Mouse (Mus musculus): ENCODE data around the gene Asah2. TPM values are rescaled to one million over a fixed set of nuclear protein-coding genes. Genes with fewer than 3 reads are reported as not detected.
A peak's percentile ranks its signal among the peaks of the same experiment; 100 is the strongest.
"Not testable (repeated sequence)": the region's sequence is repeated elsewhere in the genome, so short reads cannot be mapped to it uniquely, and the experiment has no call there.

The Asah2 gene
- polyA plus RNA-seq, 1 experiment from 2014 or later = 1.0 TPM

DNA sequence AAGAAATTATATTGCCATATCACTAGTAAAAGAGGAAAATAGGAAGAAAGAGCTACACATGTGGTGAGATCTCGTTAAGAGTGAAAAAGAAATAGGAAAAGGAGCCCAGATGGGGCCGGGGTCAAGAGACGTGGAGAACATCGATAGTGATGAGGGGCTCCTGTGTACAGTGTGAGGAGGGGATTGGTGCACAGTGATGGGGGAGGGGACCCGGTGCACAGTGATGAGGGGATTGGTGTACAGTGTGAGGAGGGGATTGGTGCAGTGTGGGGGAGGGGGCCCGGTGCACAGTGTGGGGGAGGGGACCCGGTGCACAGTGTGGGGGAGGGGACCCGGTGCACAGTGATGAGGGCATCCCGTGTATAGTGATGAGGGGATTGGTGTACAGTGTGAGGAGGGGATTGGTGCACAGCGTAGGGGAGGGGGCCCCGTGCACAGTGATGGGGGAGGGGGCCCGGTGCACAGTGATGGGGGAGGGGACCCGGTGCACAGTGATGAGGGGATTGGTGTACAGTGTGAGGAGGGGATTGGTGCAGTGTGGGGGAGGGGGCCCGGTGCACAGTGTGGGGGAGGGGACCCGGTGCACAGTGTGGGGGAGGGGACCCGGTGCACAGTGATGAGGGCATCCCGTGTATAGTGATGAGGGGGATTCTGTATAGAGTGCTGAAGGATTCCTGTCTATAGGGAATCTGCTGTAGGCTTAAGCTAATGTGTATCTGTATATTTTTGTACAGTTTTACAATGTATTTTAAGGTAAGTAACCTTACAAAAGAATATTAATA, 23.9 kb upstream of the Asah2 start:
- ATAC-seq (replicated peaks; ENCODE audit: low FRiP score); H3K9ac ChIP-seq (ENCODE audit: low read depth, low read length); H3K4me1 ChIP-seq (replicated peaks; ENCODE audit: control insufficient read depth, insufficient read depth, low read length); H3K4me2 ChIP-seq; H3K36me3 ChIP-seq (ENCODE audit: control insufficient read depth, insufficient read depth, low read length); DNase-seq (ENCODE audit: low spot score); H3K4me3 ChIP-seq (ENCODE audit: low read depth, low read length); H3K27me3 ChIP-seq (replicated peaks; ENCODE audit: control insufficient read depth, insufficient read depth, low read length); H3K27ac ChIP-seq (ENCODE audit: low read depth, low read length); H3K9me3 ChIP-seq (ENCODE audit: control insufficient read depth, low read length): not testable (repeated sequence)
- 89% methylated on average over 15 of the region's 17 CpGs for WGBS

GRCm38 (mm10) chr19:32129281-32129680, 21.3 kb upstream of the Asah2 start:
- no peaks in the 10 kb centered on the region for H3K9me3 ChIP-seq (ENCODE audit: control insufficient read depth, low read length)
- no peak overlapping the region for H3K4me3 ChIP-seq (ENCODE audit: low read depth, low read length)
- no peak for ATAC-seq (replicated peaks; ENCODE audit: low FRiP score)
- no peak overlapping the region for H3K27ac ChIP-seq (ENCODE audit: low read depth, low read length)
- no peaks in the 10 kb centered on the region; the same call in none of the 2 replicates for H3K36me3 ChIP-seq (ENCODE audit: control insufficient read depth, insufficient read depth, low read length)
- H3K4me2 ChIP-seq = no peak overlapping the region
- no peaks in the 10 kb centered on the region for H3K27me3 ChIP-seq (replicated peaks; ENCODE audit: control insufficient read depth, insufficient read depth, low read length)
- H3K4me1 ChIP-seq (replicated peaks; ENCODE audit: control insufficient read depth, insufficient read depth, low read length) = no peaks in the 10 kb centered on the region
- H3K9ac ChIP-seq (ENCODE audit: low read depth, low read length) = no peak overlapping the region
- DNase-seq (ENCODE audit: low spot score) = no peak
- 82% methylated on average over 8 of the region's 8 CpGs for WGBS

GRCm38 (mm10) chr19:32127180-32127850, 19.3 kb upstream of the Asah2 start:
- H3K4me1 ChIP-seq (replicated peaks; ENCODE audit: control insufficient read depth, insufficient read depth, low read length) = no peaks in the 10 kb centered on the region
- H3K36me3 ChIP-seq (ENCODE audit: control insufficient read depth, insufficient read depth, low read length) = no peaks in the 10 kb centered on the region; the same call in none of the 2 replicates
- ATAC-seq (replicated peaks; ENCODE audit: low FRiP score) = peak; percentile 49; the same call in 1 of the 2 replicates
- no peak overlapping the region for H3K4me2 ChIP-seq
- H3K9me3 ChIP-seq (ENCODE audit: control insufficient read depth, low read length) = no peaks in the 10 kb centered on the region
- H3K9ac ChIP-seq (ENCODE audit: low read depth, low read length) = no peak overlapping the region
- no peak overlapping the region for H3K4me3 ChIP-seq (ENCODE audit: low read depth, low read length)
- DNase-seq (ENCODE audit: low spot score) = no peak
- no peaks in the 10 kb centered on the region for H3K27me3 ChIP-seq (replicated peaks; ENCODE audit: control insufficient read depth, insufficient read depth, low read length)
- WGBS = 68% methylated on average over 10 of the region's 10 CpGs
- no peak overlapping the region for H3K27ac ChIP-seq (ENCODE audit: low read depth, low read length)

DNA sequence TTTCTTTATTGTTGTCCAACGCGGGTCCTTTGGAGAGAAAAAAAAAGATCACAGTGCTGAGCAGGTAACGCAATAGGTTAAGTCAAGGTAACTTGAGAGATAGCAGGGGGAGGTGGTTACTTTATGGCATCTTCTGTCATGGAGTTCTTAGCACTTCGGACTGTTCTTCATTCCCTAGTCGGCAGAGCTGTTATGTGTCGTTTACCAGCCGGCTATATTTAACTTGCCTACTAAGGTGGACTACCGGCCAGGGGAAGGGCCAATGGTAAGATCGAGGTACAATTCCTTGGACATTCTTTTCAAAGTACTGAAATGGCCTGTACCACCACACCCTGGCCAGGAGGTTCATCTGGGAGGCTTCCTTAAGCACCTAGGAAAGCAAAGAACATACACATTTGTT, 16.1 kb upstream of the Asah2 start:
- Histone ChIP-seq H3K4me1 (replicated peaks; ENCODE audit: control insufficient read depth, insufficient read depth, low read length) (no peaks in the 10 kb centered on the region), H3K9ac (ENCODE audit: low read depth, low read length) (no peak overlapping the region), H3K36me3 (ENCODE audit: control insufficient read depth, insufficient read depth, low read length) (no peaks in the 10 kb centered on the region; the same call in none of the 2 replicates), H3K4me2 (no peak overlapping the region), H3K9me3 (ENCODE audit: control insufficient read depth, low read length) (no peaks in the 10 kb centered on the region), H3K27ac (ENCODE audit: low read depth, low read length) (no peak overlapping the region), H3K4me3 (ENCODE audit: low read depth, low read length) (no peak overlapping the region), H3K27me3 (replicated peaks; ENCODE audit: control insufficient read depth, insufficient read depth, low read length) (no peaks in the 10 kb centered on the region)
- WGBS = 90% methylated on average over 9 of the region's 9 CpGs
- DNase-seq (ENCODE audit: low spot score) (no peak), ATAC-seq (replicated peaks; ENCODE audit: low FRiP score) (no peak)

GRCm38 (mm10) chr19:32123196-32123595, 15.2 kb upstream of the Asah2 start:
- 96% methylated on average over 5 of the region's 5 CpGs for WGBS
- H3K4me3 ChIP-seq (ENCODE audit: low read depth, low read length) = no peak overlapping the region
- no peak overlapping the region for H3K4me2 ChIP-seq
- ATAC-seq (replicated peaks; ENCODE audit: low FRiP score) (no peak), DNase-seq (ENCODE audit: low spot score) (no peak)
- no peaks in the 10 kb centered on the region for H3K4me1 ChIP-seq (replicated peaks; ENCODE audit: control insufficient read depth, insufficient read depth, low read length)
- H3K27me3 ChIP-seq (replicated peaks; ENCODE audit: control insufficient read depth, insufficient read depth, low read length) = no peaks in the 10 kb centered on the region
- H3K9me3 ChIP-seq (ENCODE audit: control insufficient read depth, low read length) = no peaks in the 10 kb centered on the region
- no peak overlapping the region for H3K9ac ChIP-seq (ENCODE audit: low read depth, low read length)
- H3K36me3 ChIP-seq (ENCODE audit: control insufficient read depth, insufficient read depth, low read length) = no peaks in the 10 kb centered on the region; the same call in none of the 2 replicates
- H3K27ac ChIP-seq (ENCODE audit: low read depth, low read length) = no peak overlapping the region

- Histone ChIP-seq H3K27ac (ENCODE audit: low read depth, low read length) (no peak overlapping the region), H3K27me3 (replicated peaks; ENCODE audit: control insufficient read depth, insufficient read depth, low read length) (no peaks in the 10 kb centered on the region), H3K4me2 (no peak overlapping the region), H3K9me3 (ENCODE audit: control insufficient read depth, low read length) (no peaks in the 10 kb centered on the region), H3K4me3 (ENCODE audit: low read depth, low read length) (no peak overlapping the region), H3K4me1 (replicated peaks; ENCODE audit: control insufficient read depth, insufficient read depth, low read length) (no peaks in the 10 kb centered on the region), H3K36me3 (ENCODE audit: control insufficient read depth, insufficient read depth, low read length) (no peaks in the 10 kb centered on the region; the same call in none of the 2 replicates), H3K9ac (ENCODE audit: low read depth, low read length) (no peak overlapping the region)
- ATAC-seq (replicated peaks; ENCODE audit: low FRiP score) (no peak), DNase-seq (ENCODE audit: low spot score) (no peak)
- WGBS = 86% methylated on average over 1 of the region's 1 CpGs
These were observed 12.8 kb upstream of the Asah2 start for GRCm38 (mm10) chr19:32120798-32121197.

DNA sequence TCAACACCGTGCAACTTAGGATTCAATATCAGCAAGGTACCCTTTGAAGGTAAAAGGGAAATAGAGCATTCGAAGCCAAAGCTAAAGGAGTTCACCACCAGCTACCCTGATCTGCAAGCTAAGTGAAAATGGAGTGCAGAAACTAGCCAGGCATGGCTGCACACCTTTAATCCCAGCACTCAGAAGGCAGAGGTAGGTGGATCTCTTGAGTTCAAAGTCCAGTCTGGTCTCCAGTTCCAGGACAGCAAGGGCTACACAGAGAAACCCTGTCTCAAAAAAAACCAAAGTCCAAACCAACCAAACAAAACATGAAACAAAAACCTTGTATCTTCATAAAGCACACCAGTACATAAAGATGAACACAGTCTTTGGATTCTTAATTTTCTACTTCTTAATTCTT, 11.7 kb upstream of the Asah2 start:
- no peak overlapping the region for H3K4me3 ChIP-seq (ENCODE audit: low read depth, low read length)
- H3K4me2 ChIP-seq = no peak overlapping the region
- H3K9ac ChIP-seq (ENCODE audit: low read depth, low read length) = no peak overlapping the region
- H3K27me3 ChIP-seq (replicated peaks; ENCODE audit: control insufficient read depth, insufficient read depth, low read length) = no peaks in the 10 kb centered on the region
- H3K4me1 ChIP-seq (replicated peaks; ENCODE audit: control insufficient read depth, insufficient read depth, low read length) = no peaks in the 10 kb centered on the region
- no peaks in the 10 kb centered on the region; the same call in none of the 2 replicates for H3K36me3 ChIP-seq (ENCODE audit: control insufficient read depth, insufficient read depth, low read length)
- DNase-seq (ENCODE audit: low spot score) (no peak), ATAC-seq (replicated peaks; ENCODE audit: low FRiP score) (no peak)
- no peaks in the 10 kb centered on the region for H3K9me3 ChIP-seq (ENCODE audit: control insufficient read depth, low read length)
- H3K27ac ChIP-seq (ENCODE audit: low read depth, low read length) = no peak overlapping the region
- 72% methylated on average over 2 of the region's 2 CpGs for WGBS

DNA sequence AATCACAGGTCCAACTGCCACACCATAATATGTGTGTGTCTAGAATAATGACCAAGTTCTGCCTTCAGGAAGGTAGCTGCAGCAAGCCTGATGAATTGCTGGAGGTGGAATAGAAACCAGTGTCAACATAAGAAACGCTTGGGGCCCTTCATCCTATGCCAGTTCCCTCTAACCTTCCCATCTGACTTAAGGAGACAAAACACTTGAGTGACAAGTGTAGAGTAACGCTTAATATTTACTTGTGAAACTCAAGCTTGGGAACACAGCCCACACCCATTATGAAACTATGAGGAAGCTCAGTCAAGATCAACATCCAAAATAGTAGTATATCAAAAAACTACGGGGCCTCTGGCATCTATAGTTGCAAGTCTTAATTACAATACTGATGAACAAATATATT, 10.5 kb upstream of the Asah2 start:
- Histone ChIP-seq H3K4me1 (replicated peaks; ENCODE audit: control insufficient read depth, insufficient read depth, low read length) (no peaks in the 10 kb centered on the region), H3K36me3 (ENCODE audit: control insufficient read depth, insufficient read depth, low read length) (no peaks in the 10 kb centered on the region; the same call in 1 of the 2 replicates), H3K4me3 (ENCODE audit: low read depth, low read length) (no peak overlapping the region), H3K4me2 (no peak overlapping the region), H3K9me3 (ENCODE audit: control insufficient read depth, low read length) (no peaks in the 10 kb centered on the region), H3K27me3 (replicated peaks; ENCODE audit: control insufficient read depth, insufficient read depth, low read length) (no peaks in the 10 kb centered on the region), H3K9ac (ENCODE audit: low read depth, low read length) (no peak overlapping the region), H3K27ac (ENCODE audit: low read depth, low read length) (no peak overlapping the region)
- 84% methylated on average over 3 of the region's 3 CpGs for whole genome bisulfite sequencing
- no peak for DNase-seq (ENCODE audit: low spot score)
- no peak for ATAC-seq (replicated peaks; ENCODE audit: low FRiP score)
